Mouse (Mus musculus) liver, embryonic 12.5 days (tissue): Measurements from ENCODE around the gene Ott. TPM values are rescaled to one million over a fixed set of nuclear protein-coding genes. Genes with fewer than 3 reads are reported as not detected.
"Not testable (repeated sequence)": the region's sequence is repeated elsewhere in the genome, so short reads cannot be mapped to it uniquely, and the experiment has no call there.

ENCODE experiments used
- ATAC-seq: fragments of 200-750 bp; cut with Nextera tagmentation; 2 replicates; pipeline ENCODE4 v1.8.0; 2017; ENCODE audit warnings: moderate number of reproducible peaks, mild to moderate bottlenecking, moderate library complexity
- H3K27ac ChIP-seq: fragments of 300-500 bp; sonication (generic); 2 replicates; pipeline ENCODE4 v1.5.1; 2016; ENCODE audit warnings: mild to moderate bottlenecking
- H3K27me3 ChIP-seq: fragments of 300-500 bp; sonication (generic); replicated peaks from 2 replicates; pipeline ENCODE4 v1.6.1; 2016; ENCODE audit warnings: mild to moderate bottlenecking, moderate library complexity
- H3K36me3 ChIP-seq: fragments of 300-500 bp; sonication (generic); 2 replicates; pipeline ENCODE4 v1.6.1; 2016; ENCODE audit warnings: mild to moderate bottlenecking, moderate library complexity
- H3K4me1 ChIP-seq: fragments of 300-500 bp; sonication (generic); 2 replicates; pipeline ENCODE4 v1.6.1; 2016
- H3K4me2 ChIP-seq: fragments of 300-500 bp; sonication (generic); 2 replicates; pipeline ENCODE4 v1.6.1; 2016; ENCODE audit warnings: mild to moderate bottlenecking, moderate library complexity
- H3K4me3 ChIP-seq: fragments of 300-500 bp; sonication (generic); 2 replicates; pipeline ENCODE4 v1.5.1; 2016; ENCODE audit warnings: mild to moderate bottlenecking, moderate library complexity
- H3K9ac ChIP-seq: fragments of 300-500 bp; sonication (generic); 2 replicates; pipeline ENCODE4 v1.6.1; 2016; ENCODE audit warnings: mild to moderate bottlenecking, moderate library complexity
- H3K9me3 ChIP-seq: fragments of 300-500 bp; sonication (generic); replicated peaks from 2 replicates; pipeline ENCODE4 v1.6.1; 2016; ENCODE audit warnings: mild to moderate bottlenecking, moderate library complexity
- WGBS: fragments of 180-500 bp; shearing (Covaris S2); methylation state at CpG from one replicate; pipeline ENCODE4 v1.1.7; 2016; ENCODE audit not compliant: insufficient replicate concordance; 5-methylcytosine and 5-hydroxymethylcytosine counted together
- polyA plus RNA-seq: library from polyadenylated mRNA; unstranded; fragments of >200 nt; fragmentation: Nextera tagmentation; extraction: Ambion mirVana; gene quantifications from 2 replicates; pipeline ENCODE4 v1.2.1, GENCODE M21; 2016

The Ott gene
- not detected in 2 replicates for polyA plus RNA-seq

- not testable (repeated sequence) for ATAC-seq
These were observed at the start of gene Ott for GRCm38 (mm10) chrX:149073982-149074381. Gene Ott, plus strand, starts transcription at chrX:149074282.

More at GRCm38 (mm10) chrX:149073982-149074381, at the start of gene Ott:
- H3K27me3 ChIP-seq, H3K9me3 ChIP-seq, H3K36me3 ChIP-seq, H3K4me2 ChIP-seq, H3K4me3 ChIP-seq, H3K27ac ChIP-seq, H3K9ac ChIP-seq, H3K4me1 ChIP-seq: not testable (repeated sequence)
- WGBS, result no CpG with 5 or more reads among the region's 5 CpGs

Other genes starting within 250 kb of the Ott start
- not detected in 2 replicates for gene Luzp4, start 216.6 kb upstream of the Ott start, polyA plus RNA-seq
- gene Gm15093, start 198.1 kb downstream of the Ott start, polyA plus RNA-seq, result not detected in 2 replicates